Mouse (Mus musculus) kidney, embryonic 14.5 days (tissue): Measurements from ENCODE around the gene Ift88. TPM values are rescaled to one million over a fixed set of nuclear protein-coding genes. Genes with fewer than 3 reads are reported as not detected.

Source experiments
- ATAC-seq: fragments of 200-750 bp; cut with Nextera tagmentation; 2 replicates; pipeline ENCODE4 v1.8.0; 2017; ENCODE audit warnings: moderate number of reproducible peaks, mild to moderate bottlenecking, moderate TSS enrichment, moderate library complexity; ENCODE audit not compliant: low FRiP score, low TSS enrichment
- H3K27ac ChIP-seq: fragments of 300-500 bp; sonication (generic); 2 replicates; pipeline ENCODE4 v1.5.1; 2014; ENCODE audit warnings: low read depth, mild to moderate bottlenecking, low read length, moderate library complexity, mixed read lengths
- H3K27me3 ChIP-seq: fragments of 300-500 bp; sonication (generic); 2 replicates; pipeline ENCODE4 v1.6.1; 2014; ENCODE audit warnings: mild to moderate bottlenecking, low read length; ENCODE audit not compliant: control insufficient read depth, insufficient read depth
- H3K36me3 ChIP-seq: fragments of 300-500 bp; sonication (generic); 2 replicates; pipeline ENCODE4 v1.6.1; 2014; ENCODE audit warnings: low read length, mixed read lengths; ENCODE audit not compliant: control insufficient read depth, insufficient read depth
- H3K4me1 ChIP-seq: fragments of 300-500 bp; sonication (generic); 2 replicates; pipeline ENCODE4 v1.6.1; 2014; ENCODE audit warnings: low read length, mixed read lengths; ENCODE audit not compliant: control insufficient read depth, insufficient read depth
- H3K4me2 ChIP-seq: fragments of 300-500 bp; sonication (generic); replicated peaks from 2 replicates; pipeline ENCODE4 v1.6.1; 2014; ENCODE audit warnings: low read depth, mild to moderate bottlenecking, low read length
- H3K4me3 ChIP-seq: fragments of 300-500 bp; sonication (generic); 2 replicates; pipeline ENCODE4 v1.5.1; 2014; ENCODE audit warnings: mild to moderate bottlenecking, low read length
- H3K9ac ChIP-seq: fragments of 300-500 bp; sonication (generic); 2 replicates; pipeline ENCODE4 v1.6.1; 2014; ENCODE audit warnings: low read depth, mild to moderate bottlenecking, low read length, moderate library complexity
- H3K9me3 ChIP-seq: fragments of 300-500 bp; sonication (generic); 2 replicates; pipeline ENCODE4 v1.6.1; 2016; ENCODE audit warnings: low read length; ENCODE audit not compliant: control insufficient read depth
- WGBS: fragments of 180-500 bp; shearing (Covaris S2); extraction: QIAGEN DNeasy Blood & Tissue Kit; methylation state at CpG from one replicate; pipeline ENCODE4 v1.1.7; 2014; 5-methylcytosine and 5-hydroxymethylcytosine counted together
- polyA plus RNA-seq: library from polyadenylated mRNA; unstranded; fragments of >200 nt; fragmentation: Nextera tagmentation; extraction: Ambion mirVana; gene quantifications from 2 replicates; pipeline ENCODE4 v1.2.1, GENCODE M21; 2014

The Ift88 gene
- 16.2 and 22.5 TPM in 2 replicates for polyA plus RNA-seq

DNA sequence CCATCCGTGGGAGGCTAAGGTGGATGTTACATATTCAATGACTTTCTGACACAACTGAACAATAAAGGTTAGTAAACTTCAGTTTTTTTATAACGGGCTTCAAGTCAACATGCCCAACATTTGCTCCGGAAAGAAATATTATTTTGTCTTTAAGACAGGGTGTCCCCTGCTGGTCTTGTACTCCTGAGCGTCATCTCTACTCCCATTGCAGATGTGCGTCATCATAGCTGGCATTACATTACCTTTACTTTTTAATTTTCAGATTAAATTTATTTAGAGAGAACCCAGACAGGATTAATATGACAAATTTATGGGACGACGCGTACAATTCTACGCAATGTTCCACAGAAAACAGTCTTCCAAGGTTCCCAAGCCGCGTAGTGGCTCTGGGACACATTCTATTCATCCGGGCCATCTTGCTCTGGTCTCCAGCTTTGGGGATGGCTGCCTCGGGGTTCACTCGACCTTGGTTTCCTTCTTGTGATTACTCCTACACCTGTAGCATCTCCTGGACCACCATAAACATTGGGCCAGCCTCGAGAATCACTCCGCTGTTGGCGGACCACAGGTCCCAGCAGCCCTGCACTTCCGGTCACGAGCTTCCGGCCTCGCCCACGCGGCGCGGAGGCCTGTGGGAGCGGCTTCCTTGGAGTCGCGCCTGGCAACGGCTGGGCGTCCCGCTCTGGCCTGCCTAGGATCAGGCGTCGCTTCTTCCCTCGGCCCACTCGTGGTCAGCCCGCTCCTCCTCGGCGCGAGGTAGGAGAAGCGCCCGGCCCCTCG, at the start of gene Ift88:
Gene Ift88, plus strand, starts transcription at position 631 of the 780 bp plus-strand sequence.
- Histone ChIP-seq H3K4me3 (peak within 1 kb of the TSS; percentile 69), H3K36me3 (no peaks in the 10 kb centered on the region), H3K27me3 (no peaks in the 10 kb centered on the region), H3K9me3 (no peaks in the 10 kb centered on the region), H3K27ac (no peak within 1 kb of the TSS; the same call in 1 of the 2 replicates), H3K9ac (peak within 1 kb of the TSS; percentile 61), H3K4me1 (no peaks in the 10 kb centered on the region), H3K4me2 (peak within 1 kb of the TSS; percentile 62)
- peak; percentile 99 for ATAC-seq
- WGBS = 4% methylated on average over 39 of the region's 42 CpGs

DNA sequence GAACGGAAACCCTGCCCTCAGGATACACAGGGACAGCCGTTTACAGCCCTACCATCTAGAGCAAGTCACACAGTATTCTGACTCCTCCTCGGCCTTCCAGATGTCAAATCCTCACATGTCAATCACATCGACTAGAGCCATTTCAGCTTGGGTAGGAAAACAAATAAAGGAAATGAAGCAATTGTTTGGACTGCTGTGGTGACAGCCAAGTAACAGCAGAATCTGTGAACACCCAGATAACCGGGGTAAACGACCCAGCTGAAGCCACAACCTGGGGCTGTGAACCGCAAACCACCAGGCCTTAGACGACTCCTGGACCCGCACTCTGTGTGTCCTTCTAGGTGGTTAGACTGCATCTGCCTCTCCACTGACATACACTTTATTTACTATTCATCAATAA, 48.7 kb upstream of the Ift88 start:
- H3K4me3 ChIP-seq = no peak overlapping the region
- no peaks in the 10 kb centered on the region for H3K9me3 ChIP-seq
- 75% methylated on average over 9 of the region's 9 CpGs for WGBS
- H3K4me1 ChIP-seq = no peaks in the 10 kb centered on the region
- H3K36me3 ChIP-seq = no peaks in the 10 kb centered on the region
- H3K27me3 ChIP-seq = no peaks in the 10 kb centered on the region
- no peak overlapping the region for H3K9ac ChIP-seq
- H3K27ac ChIP-seq = no peak overlapping the region
- H3K4me2 ChIP-seq = no peak overlapping the region
- no peak for ATAC-seq

DNA sequence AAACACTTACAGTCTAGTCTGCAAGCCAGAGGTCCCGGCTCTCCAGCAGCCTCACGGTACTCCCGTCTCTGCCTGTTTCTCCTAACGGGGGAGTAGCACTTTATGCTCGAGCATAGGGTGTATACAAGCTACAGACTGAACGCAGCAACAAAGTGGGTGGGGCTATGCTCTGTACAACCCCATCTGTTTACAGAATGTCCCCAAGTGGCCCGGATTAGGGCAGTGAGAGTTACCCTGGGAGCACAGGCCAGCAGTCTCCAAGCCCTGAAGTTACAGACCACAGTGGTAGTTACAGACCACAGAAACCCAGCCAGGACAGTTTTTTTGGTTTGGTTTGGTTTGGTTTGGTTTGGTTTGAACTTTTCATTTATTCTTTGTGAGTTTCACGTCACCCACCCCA, 47.8 kb upstream of the Ift88 start:
- Histone ChIP-seq H3K27ac (no peak overlapping the region), H3K36me3 (no peaks in the 10 kb centered on the region), H3K9ac (no peak overlapping the region), H3K27me3 (no peaks in the 10 kb centered on the region), H3K4me1 (no peaks in the 10 kb centered on the region), H3K4me2 (no peak overlapping the region), H3K9me3 (no peaks in the 10 kb centered on the region), H3K4me3 (no peak overlapping the region)
- WGBS = 74% methylated on average over 8 of the region's 8 CpGs
- ATAC-seq = no peak

DNA sequence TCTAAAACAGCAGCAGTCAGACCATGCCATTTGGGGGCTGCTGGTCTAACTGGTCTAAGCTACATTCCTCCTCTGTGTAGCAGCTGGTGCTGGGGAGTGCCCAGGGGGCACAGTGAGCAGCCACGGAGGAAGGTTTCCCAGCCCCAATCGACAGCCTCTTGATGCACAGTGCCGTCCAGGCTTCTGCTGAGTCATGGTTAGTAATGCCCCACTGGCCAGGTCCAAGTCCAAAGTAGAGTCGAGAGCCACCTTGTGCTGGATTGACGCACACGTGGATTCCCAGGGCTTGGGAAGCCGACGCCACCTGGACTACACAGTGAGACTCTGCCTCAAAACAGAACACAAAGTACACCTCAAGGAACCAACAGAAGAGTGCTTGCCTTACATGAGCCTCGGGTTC, 46.9 kb upstream of the Ift88 start:
- ATAC-seq = peak; percentile 25; the same call in 1 of the 2 replicates

DNA sequence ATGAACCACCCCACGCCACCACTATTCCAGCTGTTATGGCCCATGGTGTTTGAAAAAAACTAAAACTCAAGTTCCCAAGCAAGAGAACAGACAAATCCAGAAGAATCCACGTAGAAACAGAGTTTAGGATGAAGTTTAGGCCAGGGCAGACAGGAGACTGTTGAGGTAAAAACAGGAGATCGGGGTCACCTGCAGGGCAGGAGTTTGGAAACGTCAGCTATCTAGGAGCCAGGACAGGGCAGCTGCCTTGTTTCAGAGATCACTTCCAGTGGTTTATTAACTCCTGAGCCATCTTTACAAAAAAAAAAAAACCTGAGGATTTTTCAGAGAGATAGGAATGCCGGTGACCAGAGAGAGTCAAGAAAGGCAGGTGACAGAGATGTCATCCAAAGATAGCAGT, 46.3 kb upstream of the Ift88 start:
- Histone ChIP-seq H3K4me3 (no peak overlapping the region), H3K9me3 (no peaks in the 10 kb centered on the region), H3K4me1 (no peaks in the 10 kb centered on the region), H3K36me3 (no peaks in the 10 kb centered on the region), H3K4me2 (no peak overlapping the region), H3K27me3 (no peaks in the 10 kb centered on the region), H3K9ac (no peak overlapping the region), H3K27ac (no peak overlapping the region)
- no peak for ATAC-seq
- 66% methylated on average over 5 of the region's 5 CpGs for WGBS

More for the DNA sequence above, 46.9 kb upstream of the Ift88 start:
- no peaks in the 10 kb centered on the region for H3K27me3 ChIP-seq
- no peaks in the 10 kb centered on the region for H3K36me3 ChIP-seq
- H3K4me3 ChIP-seq = no peak overlapping the region
- H3K9ac ChIP-seq = no peak overlapping the region
- H3K4me2 ChIP-seq = no peak overlapping the region
- no peaks in the 10 kb centered on the region for H3K9me3 ChIP-seq
- H3K4me1 ChIP-seq = no peaks in the 10 kb centered on the region
- no peak overlapping the region for H3K27ac ChIP-seq
- WGBS = 80% methylated on average over 9 of the region's 9 CpGs

DNA sequence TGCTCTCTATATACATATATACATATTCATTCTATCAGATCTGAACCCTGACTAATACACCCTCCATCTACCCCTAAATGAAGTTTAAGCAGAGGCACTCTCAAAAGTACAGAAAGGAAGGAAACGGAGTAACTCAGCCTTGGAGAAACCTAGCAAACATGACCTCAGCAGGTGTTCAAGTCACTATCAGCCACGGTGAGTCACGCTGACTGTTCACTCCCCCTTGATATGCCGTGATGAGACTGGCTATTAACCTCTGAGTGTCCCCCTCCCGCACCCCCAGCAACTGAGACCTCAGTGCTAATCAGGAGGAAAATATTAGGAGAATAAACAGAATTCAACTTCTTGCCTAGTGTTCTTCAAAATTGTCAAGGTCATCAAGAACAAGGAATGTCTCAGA, 38.2 kb upstream of the Ift88 start:
- no peaks in the 10 kb centered on the region for H3K27me3 ChIP-seq
- H3K27ac ChIP-seq = no peak overlapping the region
- H3K4me3 ChIP-seq = no peak overlapping the region
- no peak overlapping the region for H3K9ac ChIP-seq
- H3K36me3 ChIP-seq = no peaks in the 10 kb centered on the region
- H3K4me2 ChIP-seq = no peak overlapping the region
- H3K4me1 ChIP-seq = no peaks in the 10 kb centered on the region
- 74% methylated on average over 5 of the region's 5 CpGs for WGBS
- ATAC-seq = no peak
- no peaks in the 10 kb centered on the region for H3K9me3 ChIP-seq

DNA sequence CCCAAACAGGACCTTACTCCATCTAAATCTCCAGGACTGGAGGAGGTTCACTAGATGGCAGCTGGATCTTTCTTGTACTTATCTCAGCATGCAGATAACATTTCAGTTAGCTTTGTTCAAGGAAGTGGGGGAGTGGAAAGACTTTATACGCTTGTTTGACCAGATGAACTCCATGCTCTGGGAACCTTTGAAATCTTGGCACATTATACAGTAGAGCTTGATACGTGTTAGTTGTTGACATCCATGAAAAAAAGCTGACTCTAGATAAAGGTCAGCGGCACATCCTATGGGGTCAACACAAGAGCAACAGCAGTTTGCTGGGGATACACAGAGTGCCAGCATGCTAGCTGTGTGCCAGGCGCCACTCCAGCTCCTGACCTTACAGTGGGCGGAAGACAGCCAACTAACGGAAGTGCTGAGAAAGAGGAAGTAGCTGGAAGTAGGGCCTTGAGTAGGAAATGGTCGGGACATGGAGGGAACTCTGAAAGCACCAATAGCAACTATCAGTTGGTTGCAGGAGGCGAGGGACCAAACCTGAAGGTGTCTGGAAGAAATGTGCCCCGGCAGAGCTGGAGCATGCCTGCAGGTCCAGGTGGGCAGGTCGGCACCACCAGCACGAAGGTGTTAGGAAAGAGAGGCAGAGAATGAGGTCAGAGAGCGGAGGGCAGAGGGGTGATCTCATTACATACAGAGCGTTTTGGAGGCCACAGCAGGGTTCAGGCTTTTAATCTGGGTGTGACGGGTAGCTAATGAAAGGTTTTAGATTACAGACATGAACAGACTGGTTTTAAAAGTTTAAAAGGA, 36.9 kb upstream of the Ift88 start:
- Histone ChIP-seq H3K4me2 (no peak overlapping the region; the same call in 1 of the 2 replicates), H3K27me3 (no peaks in the 10 kb centered on the region), H3K27ac (no peak overlapping the region), H3K9ac (no peak overlapping the region), H3K4me1 (no peaks in the 10 kb centered on the region), H3K36me3 (no peaks in the 10 kb centered on the region), H3K4me3 (no peak overlapping the region), H3K9me3 (no peaks in the 10 kb centered on the region)
- WGBS = 44% methylated on average over 14 of the region's 14 CpGs
- 0 out of 2 replicates have a peak, but pooled peaks have one; percentile 20 for ATAC-seq

DNA sequence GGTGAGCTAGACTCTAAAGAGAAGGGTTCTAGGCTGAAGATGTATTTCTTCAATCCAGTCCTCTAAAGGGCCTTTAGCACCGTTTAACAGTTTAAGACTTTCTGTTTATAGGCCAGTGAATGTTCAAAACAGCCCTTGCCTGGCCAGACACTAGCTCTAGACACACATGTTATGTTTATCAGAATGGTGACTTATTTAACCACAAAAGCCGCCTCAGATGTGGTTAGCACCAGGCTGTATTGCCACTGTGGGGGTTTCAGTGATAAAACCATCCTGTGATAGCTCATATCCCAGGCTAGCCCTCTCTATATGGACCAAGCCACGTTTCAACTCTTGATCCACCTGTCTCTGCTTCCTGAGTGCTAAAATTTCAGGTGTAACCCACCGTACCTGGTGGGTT, 32.2 kb upstream of the Ift88 start:
- Histone ChIP-seq H3K4me3 (no peak overlapping the region), H3K9me3 (no peaks in the 10 kb centered on the region), H3K9ac (no peak overlapping the region), H3K27ac (no peak overlapping the region), H3K4me2 (no peak overlapping the region), H3K36me3 (no peaks in the 10 kb centered on the region), H3K27me3 (no peaks in the 10 kb centered on the region), H3K4me1 (no peaks in the 10 kb centered on the region)
- WGBS = 83% methylated on average over 4 of the region's 4 CpGs
- ATAC-seq = no peak

DNA sequence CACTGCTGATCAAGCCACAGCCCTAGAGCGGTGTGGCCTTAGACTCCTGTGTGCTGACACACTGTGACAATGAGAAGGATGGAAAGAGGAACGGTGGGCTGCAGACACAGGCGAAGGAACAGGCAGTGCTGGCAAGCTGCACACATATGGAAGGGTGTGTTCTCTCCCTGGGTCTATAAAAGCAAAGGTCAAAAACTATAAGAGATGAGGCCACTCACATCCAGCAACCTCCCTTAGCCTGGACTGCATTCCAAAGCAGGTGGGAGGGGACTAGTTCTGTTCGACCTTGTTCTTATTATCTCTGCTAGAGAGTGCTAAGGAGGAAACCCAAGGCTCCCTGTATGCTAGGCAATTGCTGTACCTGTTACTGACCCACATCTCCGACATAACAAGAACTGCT, 31.6 kb upstream of the Ift88 start:
- no peak for ATAC-seq
- Histone ChIP-seq H3K4me3 (no peak overlapping the region), H3K27ac (no peak overlapping the region), H3K36me3 (no peaks in the 10 kb centered on the region), H3K4me1 (no peaks in the 10 kb centered on the region), H3K9ac (no peak overlapping the region), H3K27me3 (no peaks in the 10 kb centered on the region), H3K4me2 (no peak overlapping the region), H3K9me3 (no peaks in the 10 kb centered on the region)
- WGBS = 73% methylated on average over 5 of the region's 5 CpGs
